Mouse (Mus musculus) cerebellum, postnatal 36 days (tissue): Measurements from ENCODE around the gene Zfp668.
"Not testable (repeated sequence)": the region's sequence is repeated elsewhere in the genome, so short reads cannot be mapped to it uniquely, and the experiment has no call there.

ENCODE experiments used
- DNase-seq, 2 experiments: peaks; one replicate each; pipeline ENCODE4 v3.0.0; 2021 to 2022; ENCODE audit warnings: mixed read lengths in 2 of 2

The Zfp668 gene

GRCm38 (mm10) chr7:127840886-127841285, 35.7 kb downstream of the Zfp668 start:
- peak; percentile 78 to 82 for DNase-seq

GRCm38 (mm10) chr7:127840031-127840430, 36.6 kb downstream of the Zfp668 start:
- not testable (repeated sequence) for DNase-seq

- peak in 1 of 2 experiments; percentile 33 for DNase-seq
Measured at GRCm38 (mm10) chr7:127837878-127838277, 38.8 kb downstream of the Zfp668 start.

- DNase-seq = peak; percentile 50 to 52
Measured at GRCm38 (mm10) chr7:127837473-127837872, 39.2 kb downstream of the Zfp668 start.

GRCm38 (mm10) chr7:127835550-127835949, 41.1 kb downstream of the Zfp668 start:
- no peak for DNase-seq

- DNase-seq = peak; percentile 76 to 87
Measured at GRCm38 (mm10) chr7:127824176-127824871, 52.3 kb downstream of the Zfp668 start, which contains the start of the genes Stx4a and Stx1b. Gene Stx4a (plus strand): TSS chr7:127824294. Gene Stx1b (minus strand): TSS chr7:127824549.

GRCm38 (mm10) chr7:127823236-127824171, 53.1 kb downstream of the Zfp668 start:
- DNase-seq = peak; percentile 60 to 62

- no peak for DNase-seq
Measured at GRCm38 (mm10) chr7:127822494-127822893, 54.1 kb downstream of the Zfp668 start.

GRCm38 (mm10) chr7:127820836-127821509, 55.7 kb downstream of the Zfp668 start:
- no peak for DNase-seq

- peak in 1 of 2 experiments; percentile 10 for DNase-seq
Measured at GRCm38 (mm10) chr7:127817776-127818175, 58.9 kb downstream of the Zfp668 start.

GRCm38 (mm10) chr7:127817053-127817452, 59.6 kb downstream of the Zfp668 start:
- DNase-seq = peak; percentile 22

GRCm38 (mm10) chr7:127815954-127816821, 60.4 kb downstream of the Zfp668 start:
- peak; percentile 49 for DNase-seq

GRCm38 (mm10) chr7:127815116-127815665, 61.4 kb downstream of the Zfp668 start:
- peak in 1 of 2 experiments; percentile 21 for DNase-seq

GRCm38 (mm10) chr7:127814241-127814921, 62.2 kb downstream of the Zfp668 start:
- peak; percentile 98 to 99 for DNase-seq

GRCm38 (mm10) chr7:127813821-127814220, 62.8 kb downstream of the Zfp668 start:
- DNase-seq = no peak
